Mouse (Mus musculus): ENCODE data around the gene Macrod2.

GRCm38 (mm10) chr2:140653978-140654377 is 258.9 kb downstream of the Macrod2 start:
- TF ChIP-seq CTCF (IDR thresholded peaks at IDR 0.05; ENCODE audit: borderline replicate concordance, insufficient read depth, low read depth, low read length) (no peak), POLR2A (IDR thresholded peaks at IDR 0.05; ENCODE audit: borderline replicate concordance, insufficient read depth, low read length) (no peak)

Data from cerebellum, adult 2 months (tissue).